Mouse (Mus musculus) hindbrain, embryonic 11.5 days (tissue): ENCODE measurements around the gene Cpox. TPM values are rescaled to one million over a fixed set of nuclear protein-coding genes. Genes with fewer than 3 reads are reported as not detected.

Experiments
- ATAC-seq: fragments of 200-750 bp; cut with Nextera tagmentation; 2 replicates; pipeline ENCODE4 v1.8.0; 2017; ENCODE audit warnings: mild to moderate bottlenecking, moderate TSS enrichment, moderate library complexity; ENCODE audit not compliant: low FRiP score
- DNase-seq: peaks from one replicate; pipeline ENCODE4 v3.0.0-alpha.2; 2015; ENCODE audit warnings: low spot score
- H3K27ac ChIP-seq: fragments of 300-500 bp; sonication (generic); 2 replicates; pipeline ENCODE4 v1.5.1; 2014; ENCODE audit warnings: mild to moderate bottlenecking, low read depth, low read length
- H3K27me3 ChIP-seq: fragments of 300-500 bp; sonication (generic); 2 replicates; pipeline ENCODE4 v1.6.1; 2014; ENCODE audit warnings: mild to moderate bottlenecking, low read length, moderate library complexity, mixed read lengths; ENCODE audit not compliant: control insufficient read depth, insufficient read depth
- H3K36me3 ChIP-seq: fragments of 300-500 bp; sonication (generic); 2 replicates; pipeline ENCODE4 v1.6.1; 2014; ENCODE audit warnings: mild to moderate bottlenecking, low read length, moderate library complexity, mixed read lengths; ENCODE audit not compliant: control insufficient read depth, insufficient read depth
- H3K4me1 ChIP-seq: fragments of 300-500 bp; sonication (generic); replicated peaks from 2 replicates; pipeline ENCODE4 v1.6.1; 2014; ENCODE audit warnings: low read length, mixed read lengths; ENCODE audit not compliant: control insufficient read depth, insufficient read depth
- H3K4me2 ChIP-seq: fragments of 300-500 bp; sonication (generic); replicated peaks from 2 replicates; pipeline ENCODE4 v1.6.1; 2014; ENCODE audit warnings: mild to moderate bottlenecking, low read depth, low read length
- H3K4me3 ChIP-seq: fragments of 300-500 bp; sonication (generic); 2 replicates; pipeline ENCODE4 v1.5.1; 2014; ENCODE audit warnings: low read depth, low read length
- H3K9ac ChIP-seq: fragments of 300-500 bp; sonication (generic); 2 replicates; pipeline ENCODE4 v1.6.1; 2014; ENCODE audit warnings: low read depth, low read length
- H3K9me3 ChIP-seq: fragments of 300-500 bp; sonication (generic); 2 replicates; pipeline ENCODE4 v1.6.1; 2016; ENCODE audit warnings: low read length; ENCODE audit not compliant: control insufficient read depth
- WGBS: fragments of 180-500 bp; shearing (Covaris S2); extraction: QIAGEN DNeasy Blood & Tissue Kit; methylation state at CpG from one replicate; pipeline ENCODE4 v1.1.7; 2014; 5-methylcytosine and 5-hydroxymethylcytosine counted together
- polyA plus RNA-seq: library from polyadenylated mRNA; unstranded; fragments of >200 nt; fragmentation: Nextera tagmentation; extraction: Ambion mirVana; gene quantifications from 2 replicates; pipeline ENCODE4 v1.2.1, GENCODE M21; 2014

The Cpox gene
- polyA plus RNA-seq, 1 experiment from 2014 or later: 23.4 TPM

GRCm38 (mm10) chr16:58637448-58637847 is 32.6 kb upstream of the Cpox start:
- no peak for DNase-seq
- H3K9ac ChIP-seq: no peak overlapping the region
- H3K9me3 ChIP-seq: no peaks in the 10 kb centered on the region
- no peaks in the 10 kb centered on the region for H3K27me3 ChIP-seq
- no peak overlapping the region for H3K27ac ChIP-seq
- no peak overlapping the region for H3K4me3 ChIP-seq
- no peak for ATAC-seq
- 82% methylated on average over 4 of the region's 4 CpGs for WGBS
- no peaks in the 10 kb centered on the region for H3K4me1 ChIP-seq
- H3K36me3 ChIP-seq: no peaks in the 10 kb centered on the region
- H3K4me2 ChIP-seq: no peak overlapping the region

DNA sequence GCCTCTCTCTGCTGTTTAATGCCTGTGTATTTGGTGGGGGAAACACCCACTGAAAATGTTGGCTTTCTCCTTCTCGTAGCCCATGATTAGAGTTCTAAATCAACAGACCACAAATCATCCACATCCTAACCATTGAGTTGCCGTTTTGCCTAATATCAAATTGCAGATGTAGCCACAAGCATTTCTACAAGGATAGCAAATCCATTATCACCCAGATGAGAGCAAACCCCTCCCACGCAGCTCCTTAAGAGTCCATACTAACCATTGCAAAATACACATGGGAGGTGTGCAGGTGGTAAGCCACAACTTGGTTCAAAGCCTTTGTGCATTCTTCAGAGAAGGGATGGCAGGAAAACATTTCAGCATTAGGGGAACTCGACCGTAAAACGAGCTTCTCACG is 32.1 kb upstream of the Cpox start:
- WGBS: 90% methylated on average over 7 of the region's 7 CpGs
- no peak overlapping the region for H3K9ac ChIP-seq
- H3K4me2 ChIP-seq: no peak overlapping the region
- no peak overlapping the region for H3K4me3 ChIP-seq
- no peak overlapping the region for H3K27ac ChIP-seq
- ATAC-seq (no peak), DNase-seq (no peak)
- H3K27me3 ChIP-seq: no peaks in the 10 kb centered on the region
- H3K9me3 ChIP-seq: no peaks in the 10 kb centered on the region
- no peaks in the 10 kb centered on the region for H3K36me3 ChIP-seq
- H3K4me1 ChIP-seq: no peaks in the 10 kb centered on the region

DNA sequence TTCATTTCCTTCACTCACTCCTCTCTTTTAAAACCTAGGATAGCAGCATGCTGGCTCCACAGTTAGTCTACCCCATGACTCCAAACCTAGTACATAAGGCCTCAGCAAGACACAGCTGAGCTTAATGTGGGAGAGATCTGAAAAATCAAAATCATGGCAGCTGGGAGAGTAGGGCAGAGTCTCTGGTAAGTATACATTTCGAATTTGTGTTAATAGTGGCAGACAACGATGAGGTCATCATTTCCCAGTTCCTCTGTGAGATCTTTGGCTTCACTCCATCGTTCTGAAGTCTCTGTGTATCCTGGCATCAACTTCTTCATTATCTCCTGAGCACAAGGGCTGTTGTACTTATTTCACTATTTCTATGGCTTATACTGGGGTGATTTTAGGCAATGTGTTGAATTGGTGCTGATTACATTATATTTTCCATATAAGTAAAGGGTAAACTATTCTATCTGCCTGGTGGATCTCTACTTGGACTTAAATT is 31.4 kb upstream of the Cpox start, which contains the start of gene E330017A01Rik:
Gene E330017A01Rik, minus strand, starts transcription at position 51 of the 487 bp plus-strand sequence.
- no peaks in the 10 kb centered on the region for H3K9me3 ChIP-seq
- WGBS: 85% methylated on average over 3 of the region's 3 CpGs
- no peak within 1 kb of the TSS for H3K4me2 ChIP-seq
- ATAC-seq (no peak), DNase-seq (no peak)
- H3K4me3 ChIP-seq: no peak within 1 kb of the TSS
- no peaks in the 10 kb centered on the region for H3K4me1 ChIP-seq
- no peak within 1 kb of the TSS for H3K9ac ChIP-seq
- H3K27ac ChIP-seq: no peak within 1 kb of the TSS
- no peaks in the 10 kb centered on the region for H3K36me3 ChIP-seq
- no peaks in the 10 kb centered on the region for H3K27me3 ChIP-seq

DNA sequence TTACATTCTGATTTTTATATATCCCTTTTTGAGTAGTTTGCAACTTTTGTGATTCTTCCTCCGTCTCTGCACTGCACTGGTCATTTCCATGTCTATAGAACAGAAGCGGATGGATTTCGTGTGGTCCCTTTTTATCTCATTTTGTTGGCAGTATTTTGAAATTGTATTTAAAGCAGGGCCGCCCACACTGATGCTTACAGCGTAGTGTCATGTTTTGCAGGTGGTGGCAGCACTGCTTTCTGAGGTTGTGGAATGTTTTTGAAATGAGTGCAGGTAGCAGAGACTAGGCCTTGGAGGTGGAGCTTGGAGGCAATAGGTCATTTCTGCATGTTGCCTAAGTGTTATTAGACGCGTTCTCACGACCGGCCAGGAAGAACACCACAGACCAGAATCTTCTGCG is 20.1 kb upstream of the Cpox start:
- Histone ChIP-seq H3K9ac (no peak overlapping the region), H3K27me3 (no peaks in the 10 kb centered on the region), H3K9me3 (no peaks in the 10 kb centered on the region), H3K27ac (no peak overlapping the region), H3K4me3 (no peak overlapping the region), H3K4me1 (no peaks in the 10 kb centered on the region), H3K4me2 (no peak overlapping the region), H3K36me3 (no peaks in the 10 kb centered on the region)
- ATAC-seq (no peak), DNase-seq (no peak)
- WGBS: 96% methylated on average over 10 of the region's 10 CpGs

DNA sequence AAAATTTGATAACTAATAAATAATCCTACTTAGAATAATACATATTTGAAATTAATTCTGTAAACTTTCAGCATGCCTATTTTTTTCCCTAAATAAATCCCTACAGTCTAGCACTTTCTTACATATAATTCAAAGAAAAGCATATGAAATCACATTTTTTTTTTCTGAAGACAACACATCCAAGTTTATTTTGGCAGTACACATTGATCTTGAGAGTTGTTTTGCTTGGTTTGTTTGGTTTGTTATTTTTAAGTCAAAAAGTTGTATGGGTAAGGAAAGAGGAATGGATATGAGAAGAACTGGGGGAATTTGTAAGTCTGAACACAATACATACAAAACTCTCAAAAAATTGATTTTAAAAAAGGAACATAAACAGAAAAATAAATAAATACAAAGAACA is 14.3 kb upstream of the Cpox start:
- H3K27me3 ChIP-seq: no peaks in the 10 kb centered on the region
- H3K9me3 ChIP-seq: no peaks in the 10 kb centered on the region
- no peak overlapping the region for H3K27ac ChIP-seq
- H3K9ac ChIP-seq: no peak overlapping the region
- DNase-seq (no peak), ATAC-seq (no peak)
- no peak overlapping the region for H3K4me3 ChIP-seq
- H3K36me3 ChIP-seq: no peaks in the 10 kb centered on the region
- H3K4me1 ChIP-seq: no peaks in the 10 kb centered on the region
- H3K4me2 ChIP-seq: no peak overlapping the region

- ATAC-seq (no peak), DNase-seq (no peak)
- H3K4me1 ChIP-seq: no peaks in the 10 kb centered on the region
- H3K27ac ChIP-seq: no peak overlapping the region
- H3K9ac ChIP-seq: no peak overlapping the region
- H3K4me2 ChIP-seq: no peak overlapping the region
- no peaks in the 10 kb centered on the region for H3K9me3 ChIP-seq
- no peak overlapping the region for H3K4me3 ChIP-seq
- 85% methylated on average over 4 of the region's 4 CpGs for WGBS
- H3K27me3 ChIP-seq: no peaks in the 10 kb centered on the region
- no peaks in the 10 kb centered on the region for H3K36me3 ChIP-seq
These were observed 13.6 kb upstream of the Cpox start for GRCm38 (mm10) chr16:58656526-58656925.

DNA sequence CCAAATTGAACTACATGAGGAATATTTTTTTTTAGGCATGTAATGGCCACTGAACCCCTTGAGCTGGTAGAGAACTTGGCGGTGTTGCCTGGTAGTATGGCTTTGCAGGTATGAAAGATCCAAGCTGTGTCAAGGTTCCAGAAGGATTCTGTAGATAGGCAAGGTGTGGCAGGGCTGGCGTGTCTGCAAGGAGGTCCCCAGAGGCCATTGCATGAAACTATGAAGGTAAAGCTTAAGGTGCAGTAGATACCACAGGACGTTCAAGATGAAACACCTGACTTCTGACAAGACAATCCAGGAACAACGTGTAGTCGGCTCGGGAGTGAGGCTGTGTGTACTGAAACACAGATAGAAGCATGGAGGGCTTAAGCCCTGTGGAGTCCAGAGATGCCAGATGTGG is 11.4 kb upstream of the Cpox start:
- DNase-seq (no peak), ATAC-seq (no peak)
- H3K4me3 ChIP-seq: no peak overlapping the region
- WGBS: 89% methylated on average over 6 of the region's 6 CpGs
- no peak overlapping the region for H3K9ac ChIP-seq
- H3K27ac ChIP-seq: no peak overlapping the region
- no peaks in the 10 kb centered on the region for H3K27me3 ChIP-seq
- H3K9me3 ChIP-seq: no peaks in the 10 kb centered on the region
- no peaks in the 10 kb centered on the region for H3K36me3 ChIP-seq
- no peaks in the 10 kb centered on the region for H3K4me1 ChIP-seq
- H3K4me2 ChIP-seq: no peak overlapping the region

GRCm38 (mm10) chr16:58661826-58662225 is 8.3 kb upstream of the Cpox start:
- ATAC-seq (no peak), DNase-seq (no peak)
- Histone ChIP-seq H3K4me2 (no peak overlapping the region), H3K4me1 (no peaks in the 10 kb centered on the region), H3K36me3 (no peaks in the 10 kb centered on the region), H3K27ac (no peak overlapping the region), H3K9me3 (no peaks in the 10 kb centered on the region), H3K4me3 (no peak overlapping the region), H3K9ac (no peak overlapping the region), H3K27me3 (no peaks in the 10 kb centered on the region)
- WGBS: 80% methylated on average over 5 of the region's 5 CpGs

DNA sequence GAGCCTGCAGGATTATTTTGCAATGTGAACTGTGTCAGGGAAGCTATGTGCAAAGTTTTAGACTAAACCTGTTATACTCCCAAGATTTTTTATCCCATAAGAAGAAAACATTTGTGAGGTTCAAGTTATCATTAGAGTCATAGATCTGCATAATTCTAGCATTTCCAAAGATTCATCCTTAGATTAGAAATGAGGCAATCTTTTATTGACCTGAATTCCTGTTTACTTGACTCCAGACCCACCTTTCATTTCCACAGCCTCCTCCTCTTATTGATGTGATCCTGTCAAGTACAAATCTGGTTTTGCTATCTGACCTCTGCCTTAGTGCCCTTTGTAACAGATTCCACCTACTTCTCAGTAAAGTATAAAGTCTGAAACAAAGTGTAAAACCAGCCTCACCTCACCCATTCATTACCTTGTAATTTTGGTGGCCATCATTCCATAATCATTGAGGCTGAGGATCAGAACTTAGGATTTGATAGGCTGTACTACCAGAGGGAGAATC is 7.8 kb upstream of the Cpox start:
- Histone ChIP-seq H3K9me3 (no peaks in the 10 kb centered on the region), H3K4me1 (no peaks in the 10 kb centered on the region), H3K27ac (no peak overlapping the region), H3K4me3 (no peak overlapping the region), H3K27me3 (no peaks in the 10 kb centered on the region), H3K4me2 (no peak overlapping the region), H3K9ac (no peak overlapping the region), H3K36me3 (no peaks in the 10 kb centered on the region)
- ATAC-seq: no peak
- no peak for DNase-seq
